Mouse (Mus musculus) neural tube, embryonic 14.5 days (tissue): ENCODE data around the gene Bbox1. TPM values are rescaled to one million over a fixed set of nuclear protein-coding genes. Genes with fewer than 3 reads are reported as not detected.

ENCODE experiments used
- ATAC-seq: fragments of 200-750 bp; cut with Nextera tagmentation; 2 replicates; pipeline ENCODE4 v1.8.0; 2017; ENCODE audit warnings: low read depth, mild to moderate bottlenecking, moderate TSS enrichment, moderate library complexity
- H3K27ac ChIP-seq: fragments of 300-500 bp; sonication (generic); 2 replicates; pipeline ENCODE4 v1.5.1; 2014; ENCODE audit warnings: low read depth, mild to moderate bottlenecking, control low read depth, low read length, moderate library complexity, mixed read lengths
- H3K27me3 ChIP-seq: fragments of 300-500 bp; sonication (generic); 2 replicates; pipeline ENCODE4 v1.6.1; 2014; ENCODE audit warnings: low read length; ENCODE audit not compliant: control insufficient read depth, insufficient read depth
- H3K36me3 ChIP-seq: fragments of 300-500 bp; sonication (generic); 2 replicates; pipeline ENCODE4 v1.6.1; 2014; ENCODE audit warnings: low read length, mixed read lengths; ENCODE audit not compliant: control insufficient read depth, insufficient read depth
- H3K4me1 ChIP-seq: fragments of 300-500 bp; sonication (generic); 2 replicates; pipeline ENCODE4 v1.6.1; 2014; ENCODE audit warnings: low read length; ENCODE audit not compliant: control insufficient read depth, insufficient read depth
- H3K4me2 ChIP-seq: fragments of 300-500 bp; sonication (generic); 2 replicates; pipeline ENCODE4 v1.6.1; 2014; ENCODE audit warnings: mild to moderate bottlenecking, low read depth, low read length, control low read depth
- H3K4me3 ChIP-seq: fragments of 300-500 bp; sonication (generic); 2 replicates; pipeline ENCODE4 v1.5.1; 2014; ENCODE audit warnings: low read depth, low read length, control low read depth, mixed read lengths
- H3K9ac ChIP-seq: fragments of 300-500 bp; sonication (generic); replicated peaks from 2 replicates; pipeline ENCODE4 v1.6.1; 2014; ENCODE audit warnings: low read depth, mild to moderate bottlenecking, control low read depth, low read length, mixed read lengths
- H3K9me3 ChIP-seq: fragments of 300-500 bp; sonication (generic); 2 replicates; pipeline ENCODE4 v1.6.1; 2016; ENCODE audit warnings: low read length; ENCODE audit not compliant: control insufficient read depth
- WGBS: fragments of 180-500 bp; shearing (Covaris S2); extraction: QIAGEN DNeasy Blood & Tissue Kit; methylation state at CpG from one replicate; pipeline ENCODE4 v1.1.7; 2014; 5-methylcytosine and 5-hydroxymethylcytosine counted together
- polyA plus RNA-seq: library from polyadenylated mRNA; unstranded; fragments of >200 nt; fragmentation: Nextera tagmentation; extraction: Ambion mirVana; gene quantifications from 2 replicates; pipeline ENCODE4 v1.2.1, GENCODE M21; 2014

Bbox1 gene
- polyA plus RNA-seq, 1 experiment from 2014 or later = 0.33 TPM

DNA sequence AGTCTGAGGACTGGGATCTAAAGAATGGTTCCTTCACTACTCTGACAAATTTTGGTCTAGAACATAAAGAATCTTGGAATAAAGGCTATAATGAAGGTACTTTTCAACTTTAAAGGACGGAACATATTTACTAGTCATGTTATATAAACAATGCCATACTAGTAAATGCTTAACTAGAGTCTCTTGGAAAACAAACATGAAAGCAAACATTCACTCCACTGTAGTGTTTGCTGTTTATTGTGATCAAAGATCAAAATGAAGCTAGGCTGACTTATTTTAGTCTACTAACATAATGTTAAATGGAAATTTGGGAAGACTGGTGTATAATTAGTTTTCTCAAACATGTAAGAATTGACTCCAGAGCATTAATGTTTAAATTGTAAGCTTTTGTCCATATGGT is 4.9 kb upstream of the Bbox1 start:
- Histone ChIP-seq H3K9ac (no peak overlapping the region), H3K27me3 (no peaks in the 10 kb centered on the region), H3K9me3 (no peaks in the 10 kb centered on the region), H3K27ac (no peak overlapping the region), H3K4me1 (no peaks in the 10 kb centered on the region), H3K36me3 (no peaks in the 10 kb centered on the region), H3K4me2 (no peak overlapping the region), H3K4me3 (no peak overlapping the region)
- ATAC-seq = no peak
- WGBS = 76% methylated on average over 1 of the region's 1 CpGs

GRCm38 (mm10) chr2:110318719-110319118 is 4.4 kb upstream of the Bbox1 start:
- no peak for ATAC-seq
- no peaks in the 10 kb centered on the region for H3K27me3 ChIP-seq
- H3K4me3 ChIP-seq = no peak overlapping the region
- no peaks in the 10 kb centered on the region for H3K4me1 ChIP-seq
- no peaks in the 10 kb centered on the region for H3K9me3 ChIP-seq
- 87% methylated on average over 1 of the region's 1 CpGs for WGBS
- no peak overlapping the region for H3K9ac ChIP-seq
- no peaks in the 10 kb centered on the region for H3K36me3 ChIP-seq
- no peak overlapping the region for H3K4me2 ChIP-seq
- no peak overlapping the region for H3K27ac ChIP-seq

- Histone ChIP-seq H3K9me3 (no peaks in the 10 kb centered on the region), H3K9ac (no peak overlapping the region), H3K27ac (no peak overlapping the region), H3K27me3 (no peaks in the 10 kb centered on the region), H3K4me2 (no peak overlapping the region), H3K4me3 (no peak overlapping the region), H3K4me1 (no peaks in the 10 kb centered on the region), H3K36me3 (no peaks in the 10 kb centered on the region)
- no peak for ATAC-seq
- WGBS = 16% methylated on average over 3 of the region's 3 CpGs
These were observed 1.9 kb upstream of the Bbox1 start for GRCm38 (mm10) chr2:110316116-110316883.

- H3K4me1 ChIP-seq = no peaks in the 10 kb centered on the region
- no peak overlapping the region for H3K9ac ChIP-seq
- no peak overlapping the region for H3K4me3 ChIP-seq
- H3K4me2 ChIP-seq = no peak overlapping the region
- no peaks in the 10 kb centered on the region for H3K9me3 ChIP-seq
- H3K27me3 ChIP-seq = no peaks in the 10 kb centered on the region
- no peak overlapping the region for H3K27ac ChIP-seq
- no peak for ATAC-seq
- no peaks in the 10 kb centered on the region for H3K36me3 ChIP-seq
- WGBS = 89% methylated on average over 5 of the region's 5 CpGs
These were observed 286 bp downstream of the Bbox1 start for GRCm38 (mm10) chr2:110314074-110314473.

- no peaks in the 10 kb centered on the region for H3K27me3 ChIP-seq
- H3K36me3 ChIP-seq = no peaks in the 10 kb centered on the region
- WGBS = 73% methylated on average over 2 of the region's 2 CpGs
- no peak for ATAC-seq
- no peaks in the 10 kb centered on the region for H3K4me1 ChIP-seq
- no peak overlapping the region for H3K4me2 ChIP-seq
- H3K9me3 ChIP-seq = no peaks in the 10 kb centered on the region
- H3K9ac ChIP-seq = no peak overlapping the region
- H3K4me3 ChIP-seq = no peak overlapping the region
- no peak overlapping the region for H3K27ac ChIP-seq
These were observed 995 bp downstream of the Bbox1 start for GRCm38 (mm10) chr2:110313305-110313824.

GRCm38 (mm10) chr2:110305358-110306283 is 8.7 kb downstream of the Bbox1 start:
- WGBS = 82% methylated on average over 12 of the region's 12 CpGs
- Histone ChIP-seq H3K4me2 (no peak overlapping the region), H3K27me3 (no peaks in the 10 kb centered on the region), H3K4me3 (no peak overlapping the region), H3K9ac (no peak overlapping the region), H3K9me3 (no peaks in the 10 kb centered on the region), H3K4me1 (no peaks in the 10 kb centered on the region), H3K36me3 (no peaks in the 10 kb centered on the region), H3K27ac (no peak overlapping the region)
- ATAC-seq = no peak

GRCm38 (mm10) chr2:110302261-110302660 is 12.1 kb downstream of the Bbox1 start:
- H3K4me2 ChIP-seq = no peak overlapping the region
- no peaks in the 10 kb centered on the region for H3K4me1 ChIP-seq
- no peak for ATAC-seq
- WGBS = 77% methylated on average over 2 of the region's 2 CpGs
- H3K9me3 ChIP-seq = no peaks in the 10 kb centered on the region
- no peak overlapping the region for H3K9ac ChIP-seq
- no peak overlapping the region for H3K27ac ChIP-seq
- no peak overlapping the region for H3K4me3 ChIP-seq
- H3K36me3 ChIP-seq = no peaks in the 10 kb centered on the region
- H3K27me3 ChIP-seq = no peaks in the 10 kb centered on the region

GRCm38 (mm10) chr2:110301314-110301713 is 13.0 kb downstream of the Bbox1 start:
- Histone ChIP-seq H3K36me3 (no peaks in the 10 kb centered on the region), H3K9me3 (no peaks in the 10 kb centered on the region), H3K27ac (no peak overlapping the region), H3K9ac (no peak overlapping the region), H3K27me3 (no peaks in the 10 kb centered on the region), H3K4me3 (no peak overlapping the region), H3K4me2 (no peak overlapping the region), H3K4me1 (no peaks in the 10 kb centered on the region)
- no peak for ATAC-seq
- 78% methylated on average over 3 of the region's 3 CpGs for WGBS

DNA sequence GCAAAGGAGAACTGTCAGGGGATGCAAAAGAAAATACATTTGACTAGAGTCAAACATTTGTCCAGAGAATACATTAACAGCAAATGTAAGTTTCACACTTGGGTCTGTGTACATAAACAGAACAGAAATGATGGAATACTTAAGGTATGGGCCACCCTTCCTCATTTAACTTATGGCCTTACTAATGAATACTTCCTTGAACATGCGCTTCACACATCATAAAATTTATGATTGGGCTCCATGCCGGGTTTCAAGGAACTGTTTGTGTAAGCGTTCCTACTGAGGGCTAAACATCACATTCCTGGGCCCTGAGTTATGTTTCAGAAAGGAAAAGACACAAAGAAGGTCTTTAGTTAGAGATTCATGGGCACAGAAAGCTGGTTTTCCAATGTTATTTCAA is 19.4 kb downstream of the Bbox1 start:
- ATAC-seq = no peak
- WGBS = 42% methylated on average over 3 of the region's 3 CpGs

More for the DNA sequence above, 19.4 kb downstream of the Bbox1 start:
- H3K27me3 ChIP-seq = no peaks in the 10 kb centered on the region
- H3K4me2 ChIP-seq = no peak overlapping the region
- no peak overlapping the region for H3K9ac ChIP-seq
- no peaks in the 10 kb centered on the region for H3K4me1 ChIP-seq
- no peaks in the 10 kb centered on the region for H3K9me3 ChIP-seq
- H3K4me3 ChIP-seq = no peak overlapping the region
- no peak overlapping the region for H3K27ac ChIP-seq
- H3K36me3 ChIP-seq = no peaks in the 10 kb centered on the region
